Mouse (Mus musculus) stomach, postnatal 0 days (tissue): ENCODE measurements around the gene Nop14. TPM values are rescaled to one million over a fixed set of nuclear protein-coding genes. Genes with fewer than 3 reads are reported as not detected.
"Not testable (repeated sequence)": the region's sequence is repeated elsewhere in the genome, so short reads cannot be mapped to it uniquely, and the experiment has no call there.

ENCODE experiments used
- ATAC-seq: fragments of 200-750 bp; cut with Nextera tagmentation; 2 replicates; pipeline ENCODE4 v1.8.0; 2017; ENCODE audit not compliant: low FRiP score, low TSS enrichment
- DNase-seq: peaks from one replicate; pipeline ENCODE4 v3.0.0-alpha.2; 2016; ENCODE audit warnings: low spot score
- H3K27ac ChIP-seq: fragments of 300-500 bp; sonication (generic); replicated peaks from 2 replicates; pipeline ENCODE4 v1.5.1; 2014; ENCODE audit warnings: mild to moderate bottlenecking, control low read depth
- H3K27me3 ChIP-seq: fragments of 300-500 bp; sonication (generic); 2 replicates; pipeline ENCODE4 v1.6.1; 2014; ENCODE audit warnings: low read length; ENCODE audit not compliant: control insufficient read depth, insufficient read depth
- H3K36me3 ChIP-seq: fragments of 300-500 bp; sonication (generic); 2 replicates; pipeline ENCODE4 v1.6.1; 2014; ENCODE audit warnings: low read length, mixed read lengths; ENCODE audit not compliant: control insufficient read depth, insufficient read depth
- H3K4me1 ChIP-seq: fragments of 300-500 bp; sonication (generic); replicated peaks from 2 replicates; pipeline ENCODE4 v1.6.1; 2014; ENCODE audit warnings: antibody characterized with exemption; ENCODE audit not compliant: control insufficient read depth, insufficient read depth
- H3K4me2 ChIP-seq: fragments of 300-500 bp; sonication (generic); replicated peaks from 2 replicates; pipeline ENCODE4 v1.6.1; 2014; ENCODE audit warnings: low read depth, mild to moderate bottlenecking, control low read depth, moderate library complexity
- H3K4me3 ChIP-seq: fragments of 300-500 bp; sonication (generic); 2 replicates; pipeline ENCODE4 v1.5.1; 2014; ENCODE audit warnings: low read depth, low read length, control low read depth
- H3K9ac ChIP-seq: fragments of 300-500 bp; sonication (generic); 2 replicates; pipeline ENCODE4 v1.6.1; 2014; ENCODE audit warnings: mild to moderate bottlenecking, low read length, control low read depth, mixed read lengths
- H3K9me3 ChIP-seq: fragments of 300-500 bp; sonication (generic); 2 replicates; pipeline ENCODE4 v1.6.1; 2016; ENCODE audit warnings: low read length; ENCODE audit not compliant: control insufficient read depth
- CTCF ChIP-seq: IDR thresholded peaks from 2 replicates; pipeline ENCODE4 v1.5.1; 2016; ENCODE audit warnings: antibody characterized with exemption, low read depth, mild to moderate bottlenecking, moderate library complexity
- EP300 ChIP-seq: optimal IDR thresholded peaks from 2 replicates; pipeline ENCODE3; 2016; ENCODE audit warnings: antibody characterized with exemption
- WGBS: fragments of 180-500 bp; shearing (Covaris S2); extraction: QIAGEN DNeasy Blood & Tissue Kit; methylation state at CpG from one replicate; pipeline ENCODE4 v1.1.7; 2014; 5-methylcytosine and 5-hydroxymethylcytosine counted together
- polyA plus RNA-seq: library from polyadenylated mRNA; unstranded; fragments of >200 nt; fragmentation: Nextera tagmentation; extraction: Ambion mirVana; gene quantifications from 2 replicates; pipeline ENCODE4 v1.2.1, GENCODE M21; 2015

Nop14 gene
- polyA plus RNA-seq, 1 experiment from 2014 or later: 14.2 TPM

DNA sequence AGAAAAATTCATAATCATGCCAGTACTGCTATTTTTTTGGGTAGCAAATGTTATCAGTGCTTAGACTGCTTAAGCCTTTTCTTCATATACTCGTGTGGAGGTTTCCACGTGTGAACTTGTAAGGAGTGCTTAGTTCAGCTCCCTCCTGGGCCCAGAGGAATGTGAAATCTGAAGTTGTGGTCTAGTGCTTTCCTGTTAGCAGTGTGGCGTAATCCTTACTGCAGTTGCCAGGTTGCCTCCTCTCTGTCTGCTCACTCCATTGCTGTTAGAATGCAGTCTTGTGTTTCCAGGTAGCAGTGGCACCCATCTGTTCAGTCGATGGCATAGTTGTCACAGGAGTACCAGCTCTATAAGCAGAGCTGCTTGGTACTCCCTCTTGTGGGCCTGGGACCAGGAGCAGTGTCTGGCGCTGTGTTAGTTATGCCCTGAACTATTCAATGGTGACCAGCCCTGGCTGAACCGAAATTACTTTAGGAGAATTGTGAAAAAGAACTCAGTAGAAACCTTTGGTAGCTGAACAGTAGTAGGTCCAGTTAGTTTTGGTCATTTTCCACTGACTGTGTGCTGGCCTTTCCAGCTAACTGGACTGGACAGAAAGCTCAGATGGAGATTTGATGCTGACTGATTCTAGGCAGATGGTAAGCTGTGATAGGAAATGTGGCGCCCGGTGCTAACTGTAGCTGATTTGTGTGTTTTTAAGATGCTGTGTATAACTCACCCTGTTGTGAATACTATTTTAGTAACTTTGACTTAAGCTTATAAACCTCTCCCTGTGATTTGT, 52.7 kb downstream of the Nop14 start:
- Histone ChIP-seq H3K9me3 (no peaks in the 10 kb centered on the region), H3K4me2 (no peak overlapping the region), H3K4me1 (no peaks in the 10 kb centered on the region), H3K36me3 (peaks cover 16% of the 10 kb centered on the region), H3K27me3 (no peaks in the 10 kb centered on the region), H3K4me3 (no peak overlapping the region), H3K27ac (no peak overlapping the region), H3K9ac (no peak overlapping the region)
- 80% methylated on average over 8 of the region's 8 CpGs for WGBS
- ATAC-seq (no peak), DNase-seq (no peak)
- TF ChIP-seq EP300 (no peak), CTCF (peak; percentile 34)

DNA sequence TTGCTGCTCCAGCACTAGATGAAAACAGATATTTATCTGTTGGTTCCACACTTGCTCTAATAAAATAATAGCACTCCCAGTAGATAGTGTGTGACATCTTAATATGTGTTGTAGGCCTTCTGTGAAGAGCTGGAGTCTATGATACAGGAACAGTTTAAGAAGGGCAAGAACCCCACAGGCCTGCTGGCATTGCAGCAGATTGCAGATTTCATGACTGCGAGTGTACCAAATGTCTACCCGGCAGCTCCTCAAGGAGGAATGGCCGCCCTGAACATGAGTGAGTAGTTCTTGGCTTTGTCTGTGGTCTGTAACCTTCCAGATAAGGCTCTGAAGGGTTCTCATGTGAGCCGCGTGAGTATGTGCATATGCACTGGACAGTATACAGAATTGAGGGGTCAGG, 55.4 kb downstream of the Nop14 start:
- Histone ChIP-seq H3K4me3 (no peak overlapping the region), H3K4me1 (no peaks in the 10 kb centered on the region), H3K27ac (no peak overlapping the region), H3K4me2 (no peak overlapping the region), H3K9ac (no peak overlapping the region), H3K27me3 (no peaks in the 10 kb centered on the region), H3K9me3 (no peaks in the 10 kb centered on the region), H3K36me3 (peaks cover 15% of the 10 kb centered on the region)
- WGBS: 94% methylated on average over 5 of the region's 5 CpGs
- no peak for ATAC-seq
- no peak for DNase-seq
- TF ChIP-seq CTCF: no peak
- no peak for TF ChIP-seq EP300

DNA sequence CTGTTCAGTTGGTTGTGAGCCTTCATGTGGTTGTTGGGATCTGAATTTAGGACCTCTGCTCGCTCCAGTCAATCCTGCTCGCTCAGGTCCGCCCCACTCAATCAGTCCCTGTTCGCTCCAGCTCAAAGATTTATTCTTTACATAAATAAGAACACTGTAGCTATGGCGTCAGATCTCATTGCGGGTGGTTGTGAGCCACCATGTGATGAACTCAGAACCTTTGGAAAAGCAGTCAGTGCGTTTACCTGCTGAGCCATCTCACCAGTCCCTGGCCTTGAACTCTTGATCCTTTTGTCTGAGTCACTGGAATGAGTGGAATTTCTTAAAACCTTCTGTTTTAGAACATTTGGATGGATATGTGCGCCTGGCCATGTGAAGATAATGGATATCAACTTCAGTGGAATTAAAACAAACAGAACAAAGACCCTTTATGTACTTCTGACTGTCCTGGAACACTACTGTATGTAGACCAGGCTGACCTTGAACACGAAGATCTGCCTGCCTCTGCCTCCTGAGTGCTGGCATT, 66.7 kb downstream of the Nop14 start:
- no peak for DNase-seq
- TF ChIP-seq EP300 (no peak), CTCF (no peak)
- 93% methylated on average over 9 of the region's 9 CpGs for WGBS

DNA sequence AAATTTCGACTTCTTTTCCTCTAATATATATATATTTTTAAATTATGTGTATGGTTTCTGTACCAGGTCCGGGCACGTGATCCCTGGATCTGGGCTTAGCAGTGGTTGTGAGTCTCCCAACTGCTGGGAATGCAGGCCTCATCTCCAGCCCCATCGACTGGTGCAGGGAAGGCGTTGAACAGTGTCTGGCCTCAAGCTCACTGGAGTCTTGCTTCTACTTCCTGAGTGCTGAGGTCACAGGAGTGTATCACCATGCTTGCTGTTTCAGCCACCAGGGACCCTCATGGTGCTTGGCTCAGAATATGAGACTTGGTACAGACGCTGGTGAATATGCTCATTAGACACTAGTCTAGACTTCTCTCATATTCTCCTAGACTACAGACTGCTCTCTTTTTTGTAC, 67.3 kb downstream of the Nop14 start:
- no peak overlapping the region for H3K4me3 ChIP-seq
- ATAC-seq (no peak), DNase-seq (no peak)
- H3K36me3 ChIP-seq: no peaks in the 10 kb centered on the region
- no peaks in the 10 kb centered on the region for H3K9me3 ChIP-seq
- TF ChIP-seq EP300 (no peak), CTCF (no peak)
- no peak overlapping the region for H3K27ac ChIP-seq
- 96% methylated on average over 6 of the region's 6 CpGs for WGBS
- H3K27me3 ChIP-seq: no peaks in the 10 kb centered on the region
- H3K4me2 ChIP-seq: no peak overlapping the region
- H3K9ac ChIP-seq: no peak overlapping the region
- no peaks in the 10 kb centered on the region for H3K4me1 ChIP-seq

More for the DNA sequence above, 66.7 kb downstream of the Nop14 start:
- Histone ChIP-seq H3K4me3 (no peak overlapping the region), H3K9me3 (no peaks in the 10 kb centered on the region), H3K27me3 (no peaks in the 10 kb centered on the region), H3K4me2 (no peak overlapping the region), H3K4me1 (no peaks in the 10 kb centered on the region), H3K36me3 (0 out of 2 replicates have a peak, but pooled peaks cover under 1% of the 10 kb centered on the region), H3K27ac (no peak overlapping the region), H3K9ac (no peak overlapping the region)
- no peak for ATAC-seq

DNA sequence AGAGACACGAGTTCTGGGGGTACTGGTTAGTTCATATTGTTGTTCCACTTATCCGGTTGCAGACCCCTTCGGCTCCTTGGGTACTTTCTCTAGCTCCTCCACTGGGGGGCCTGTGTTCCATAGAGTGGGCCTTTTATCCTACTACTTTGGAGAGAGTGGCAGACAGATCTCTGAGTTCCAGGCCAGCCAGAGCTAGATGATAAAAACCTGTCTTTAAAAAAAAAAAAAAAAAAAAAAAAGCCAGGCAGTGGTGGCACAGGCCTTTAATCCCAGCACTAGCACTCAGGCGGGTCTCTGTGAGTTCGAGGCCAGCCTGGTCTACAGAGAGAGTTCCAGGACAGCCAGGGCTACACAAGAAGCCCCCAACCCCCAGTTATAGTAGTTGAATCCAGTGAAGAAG, 67.7 kb downstream of the Nop14 start:
- not testable (repeated sequence) for H3K27ac ChIP-seq, H3K36me3 ChIP-seq, DNase-seq, H3K9ac ChIP-seq, H3K27me3 ChIP-seq, H3K4me3 ChIP-seq, H3K4me2 ChIP-seq, ATAC-seq, H3K9me3 ChIP-seq, H3K4me1 ChIP-seq
- WGBS: 94% methylated on average over 5 of the region's 5 CpGs

DNA sequence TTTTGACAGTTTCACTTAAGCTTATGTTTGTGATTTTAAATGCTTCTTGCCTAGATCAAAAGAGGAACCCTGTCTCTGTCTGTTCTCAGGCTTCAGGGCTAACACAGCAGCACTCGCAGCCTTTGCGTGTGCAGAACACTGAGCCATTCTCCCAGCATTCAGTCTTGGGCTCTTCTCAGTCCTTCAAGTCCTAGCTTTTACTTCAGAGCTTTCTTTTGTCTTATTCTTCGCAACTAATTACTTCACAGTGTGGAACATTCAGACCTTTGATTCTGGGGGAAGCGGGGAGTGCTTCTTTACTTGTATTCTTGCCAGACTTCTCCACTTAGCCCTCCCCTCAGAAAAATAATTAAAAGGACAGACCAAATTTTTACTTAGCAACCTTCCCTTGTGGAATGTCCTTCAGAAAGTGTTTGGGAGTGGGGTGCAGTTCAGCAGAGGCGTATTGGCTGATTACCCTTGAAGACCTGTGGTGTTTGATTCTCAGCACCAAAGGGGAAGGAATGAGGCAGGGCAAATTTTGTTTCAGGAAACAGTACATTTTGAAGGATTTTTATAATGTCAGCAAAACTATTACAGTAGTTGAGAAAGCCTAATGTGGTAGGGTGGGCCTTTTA, 68.5 kb downstream of the Nop14 start:
- no peak overlapping the region for H3K27ac ChIP-seq
- H3K9ac ChIP-seq: no peak overlapping the region
- no peak for ATAC-seq

More for the DNA sequence above, 68.5 kb downstream of the Nop14 start:
- TF ChIP-seq EP300 (no peak), CTCF (no peak)
- Histone ChIP-seq H3K9me3 (no peaks in the 10 kb centered on the region), H3K36me3 (no peaks in the 10 kb centered on the region), H3K4me3 (no peak overlapping the region), H3K27me3 (no peaks in the 10 kb centered on the region), H3K4me2 (no peak overlapping the region), H3K4me1 (no peaks in the 10 kb centered on the region)
- no peak for DNase-seq
- WGBS: 68% methylated on average over 5 of the region's 5 CpGs
